10 mouse cellular contexts compared by ENCODE assay signal in genomic region chr12:111353439-111353915, GRCm38 (mm10). TPM values are rescaled to one million over a fixed set of nuclear protein-coding genes. Genes with fewer than 3 reads are reported as not detected.
A peak's percentile ranks its signal among the peaks of the same experiment; 100 is the strongest.
DNase-seq lines count a peak whose midpoint lies in the region; ATAC-seq and TF ChIP-seq lines count a peak whose summit lies in the region.
"Had no signal": no experiment of that assay in that cellular context is flagged by ENCODE, and none has a peak within 500 bp of the region (broad histone marks: within the 10 kb centered on the region; RNA-seq: fewer than 3 reads in every experiment).

No protein-coding gene starts in this region.

- no peak overlapping the region for H3K4me3 ChIP-seq in forebrain, embryonic 16.5 days (replicated peaks; ENCODE audit: low read length)
- H3K4me3 ChIP-seq in intestine, postnatal 0 days (ENCODE audit: low read depth, low read length): no peak overlapping the region
- H3K4me3 ChIP-seq in lung, embryonic 14.5 days (ENCODE audit: low read depth, low read length): no peak overlapping the region
- no peak overlapping the region for H3K4me3 ChIP-seq in stomach, embryonic 16.5 days (replicated peaks; ENCODE audit: low read length)

- no peak overlapping the region for H3K4me2 ChIP-seq in forebrain, embryonic 16.5 days (ENCODE audit: low read length)
- H3K4me2 ChIP-seq in intestine, postnatal 0 days (replicated peaks; ENCODE audit: low read depth): peak overlapping the region; percentile 40; the same call in 1 of the 2 replicates
- H3K4me2 ChIP-seq in lung, embryonic 14.5 days: peak overlapping the region; percentile 35; the same call in 1 of the 2 replicates
- peak overlapping the region; percentile 27; the same call in 1 of the 2 replicates for H3K4me2 ChIP-seq in stomach, embryonic 16.5 days (ENCODE audit: low read depth, low read length)

- peak; percentile 19 for DNase-seq in embryo, embryonic 11 days
- DNase-seq in embryo, embryonic 10.5 days (ENCODE audit: low spot score): no peak
- DNase-seq in lung, embryonic 14.5 days: peak; percentile 76
- DNase-seq in right cerebral cortex, postnatal 10 days (ENCODE audit: low spot score in 2 of 2): no peak

- no peaks in the 10 kb centered on the region for H3K27me3 ChIP-seq in forebrain, embryonic 16.5 days (replicated peaks; ENCODE audit: control insufficient read depth, insufficient read depth, low read length)
- H3K27me3 ChIP-seq in intestine, postnatal 0 days (replicated peaks; ENCODE audit: control insufficient read depth, insufficient read depth, low read length): no peaks in the 10 kb centered on the region
- no peaks in the 10 kb centered on the region for H3K27me3 ChIP-seq in lung, embryonic 14.5 days (ENCODE audit: insufficient read depth, low read length)
- H3K27me3 ChIP-seq in stomach, embryonic 16.5 days (ENCODE audit: control insufficient read depth, insufficient read depth, low read length): no peaks in the 10 kb centered on the region
- H3K27me3 ChIP-seq: CH12.LX had no signal

- H3K9me3 ChIP-seq in forebrain, embryonic 16.5 days (ENCODE audit: control insufficient read depth, low read length): no peaks in the 10 kb centered on the region
- H3K9me3 ChIP-seq in intestine, postnatal 0 days (ENCODE audit: control insufficient read depth): no peaks in the 10 kb centered on the region
- H3K9me3 ChIP-seq in lung, embryonic 14.5 days (ENCODE audit: low read depth, low read length): no peaks in the 10 kb centered on the region
- no peaks in the 10 kb centered on the region for H3K9me3 ChIP-seq in stomach, embryonic 16.5 days (replicated peaks; ENCODE audit: control insufficient read depth, low read length)

- H3K9ac ChIP-seq in forebrain, embryonic 16.5 days (replicated peaks; ENCODE audit: low read depth, low read length): no peak overlapping the region
- no peak overlapping the region for H3K9ac ChIP-seq in intestine, postnatal 0 days (ENCODE audit: low read depth, low read length)
- H3K9ac ChIP-seq in lung, embryonic 14.5 days: no peak overlapping the region
- no peak overlapping the region for H3K9ac ChIP-seq in stomach, embryonic 16.5 days (ENCODE audit: low read length)

- H3K36me3 ChIP-seq in forebrain, embryonic 16.5 days (ENCODE audit: control insufficient read depth, insufficient read depth): no peaks in the 10 kb centered on the region
- H3K36me3 ChIP-seq in intestine, postnatal 0 days (ENCODE audit: control insufficient read depth, insufficient read depth): peaks cover 9% of the 10 kb centered on the region; the same call in 1 of the 2 replicates
- no peaks in the 10 kb centered on the region for H3K36me3 ChIP-seq in lung, embryonic 14.5 days (ENCODE audit: insufficient read depth)
- no peaks in the 10 kb centered on the region for H3K36me3 ChIP-seq in stomach, embryonic 16.5 days (ENCODE audit: control insufficient read depth, insufficient read depth, low read length)

- H3K4me1 ChIP-seq in forebrain, embryonic 16.5 days (replicated peaks; ENCODE audit: control insufficient read depth, insufficient read depth, low read length): peaks cover 23% of the 10 kb centered on the region
- peaks cover 16% of the 10 kb centered on the region for H3K4me1 ChIP-seq in intestine, postnatal 0 days (replicated peaks; ENCODE audit: control insufficient read depth, insufficient read depth, low read length)
- peaks cover 9% of the 10 kb centered on the region; the same call in 1 of the 2 replicates for H3K4me1 ChIP-seq in lung, embryonic 14.5 days (ENCODE audit: insufficient read depth)
- H3K4me1 ChIP-seq in stomach, embryonic 16.5 days (ENCODE audit: control insufficient read depth, insufficient read depth, low read length): peaks cover 38% of the 10 kb centered on the region

- peak overlapping the region; percentile 24 for H3K27ac ChIP-seq in forebrain, embryonic 16.5 days (ENCODE audit: low read length)
- H3K27ac ChIP-seq in intestine, postnatal 0 days (ENCODE audit: low read depth, low read length): peak overlapping the region; percentile 65; the same call in 1 of the 2 replicates
- peak overlapping the region; percentile 75 for H3K27ac ChIP-seq in lung, embryonic 14.5 days (ENCODE audit: low read depth)
- H3K27ac ChIP-seq in stomach, embryonic 16.5 days (ENCODE audit: low read length): peak overlapping the region; percentile 86

- WGBS in forebrain, embryonic 16.5 days: 44% methylated on average over 15 of the region's 15 CpGs
- 33% methylated on average over 15 of the region's 15 CpGs for WGBS in intestine, postnatal 0 days
- WGBS in lung, embryonic 14.5 days: 57% methylated on average over 15 of the region's 15 CpGs
- WGBS in stomach, embryonic 16.5 days: 53% methylated on average over 15 of the region's 15 CpGs

- peak; percentile 61 for ATAC-seq in forebrain, embryonic 16.5 days
- peak; percentile 99 for ATAC-seq in intestine, postnatal 0 days
- peak; percentile 88 for ATAC-seq in lung, embryonic 14.5 days (ENCODE audit: insufficient read depth)
- ATAC-seq in stomach, embryonic 16.5 days (ENCODE audit: insufficient read depth, low FRiP score): peak; percentile 95
- ATAC-seq in megakaryocyte-erythroid progenitor cell, adult 5-6 weeks (replicated peaks; ENCODE audit: low FRiP score, low TSS enrichment, poor library complexity, severe bottlenecking): no peak

- no peak for TF ChIP-seq CTCF in intestine, postnatal 0 days (IDR thresholded peaks at IDR 0.05; ENCODE audit: low read depth)
- TF ChIP-seq CTCF in lung, embryonic 14.5 days (IDR thresholded peaks at IDR 0.05; ENCODE audit: low read depth): no peak

RNA-seq across cellular contexts. Expression of gene Cdc42bpb, which starts 24.0 kb away (rescaled TPM):
- polyA plus RNA-seq in forebrain, embryonic 16.5 days (2015; fragmentation: Nextera tagmentation; extraction: Ambion mirVana): 33.6 and 39.9 TPM in 2 replicates
- polyA plus RNA-seq in intestine, postnatal 0 days (2015; fragmentation: Nextera tagmentation; extraction: Ambion mirVana): 26.4 and 27.2 TPM in 2 replicates
- 45.1 and 47.5 TPM in 2 replicates for polyA plus RNA-seq in lung, embryonic 14.5 days (2014; fragmentation: Nextera tagmentation; extraction: Ambion mirVana)
- polyA plus RNA-seq in stomach, embryonic 16.5 days (2015; fragmentation: Nextera tagmentation; extraction: Ambion mirVana): 29.3 and 32.9 TPM in 2 replicates
- total RNA-seq in megakaryocyte-erythroid progenitor cell, adult 5-6 weeks (2014; fragmentation: Nextera tagmentation): 7.9 and 11.5 TPM in 2 replicates
- total RNA-seq in megakaryocyte-erythroid progenitor cell, adult 5-6 weeks (2017): 2.6 and 9.6 TPM in 2 replicates

RNA-seq across cellular contexts. Expression of gene Lbhd2, which starts 53.1 kb away (rescaled TPM):
- polyA plus RNA-seq in forebrain, embryonic 16.5 days (2015; fragmentation: Nextera tagmentation; extraction: Ambion mirVana): 1.3 and 4.5 TPM in 2 replicates
- 2.2 and 2.8 TPM in 2 replicates for polyA plus RNA-seq in intestine, postnatal 0 days (2015; fragmentation: Nextera tagmentation; extraction: Ambion mirVana)
- 0.50 and 0.68 TPM in 2 replicates for polyA plus RNA-seq in lung, embryonic 14.5 days (2014; fragmentation: Nextera tagmentation; extraction: Ambion mirVana)
- polyA plus RNA-seq in stomach, embryonic 16.5 days (2015; fragmentation: Nextera tagmentation; extraction: Ambion mirVana): 1.4 and 1.6 TPM in 2 replicates
- not detected in 2 replicates for total RNA-seq in megakaryocyte-erythroid progenitor cell, adult 5-6 weeks (2014; fragmentation: Nextera tagmentation)
- total RNA-seq in megakaryocyte-erythroid progenitor cell, adult 5-6 weeks (2017): not detected in 2 replicates
- total RNA-seq: CH12.LX had no signal
- polyA plus RNA-seq: gonadal fat pad, adult 2 months had no signal

Comparison
In these comparisons a context has a peak if more than half of its experiments do, and no peak if none do; other contexts are left out.
1. DNase-seq: peak in embryo, embryonic 11 days (single experiment) and lung, embryonic 14.5 days (single experiment); none in embryo, embryonic 10.5 days (single experiment) and right cerebral cortex, postnatal 10 days (0 of 2).
2. H3K27ac ChIP-seq: peak in every context shown above with its lines; median percentile 86 in stomach, embryonic 16.5 days; 75 in lung, embryonic 14.5 days; 65 in intestine, postnatal 0 days; 24 in forebrain, embryonic 16.5 days.